ENCODE assay signal across 9 mouse cellular contexts in genomic region chr17:53568118-53568517, GRCm38 (mm10). TPM values are rescaled to one million over a fixed set of nuclear protein-coding genes. Genes with fewer than 3 reads are reported as not detected.
DNase-seq lines count a peak whose midpoint lies in the region; ATAC-seq and TF ChIP-seq lines count a peak whose summit lies in the region.
"Had no signal": no experiment of that assay in that cellular context is flagged by ENCODE, and none has a peak within 500 bp of the region (broad histone marks: within the 10 kb centered on the region; RNA-seq: fewer than 3 reads in every experiment).

No protein-coding gene starts in this region.

- H3K27me3 ChIP-seq in MEL (ENCODE audit: control insufficient read depth in 1 of 2, insufficient read depth in 2 of 2, low read length in 2 of 2): no peaks in the 10 kb centered on the region
- H3K27me3 ChIP-seq in forebrain, embryonic 15.5 days: no peaks in the 10 kb centered on the region

- TF ChIP-seq POLR2A in MEL (IDR thresholded peaks at IDR 0.05; ENCODE audit: control insufficient read depth in 1 of 2, insufficient read depth in 1 of 2, low read depth in 1 of 2, low read length in 2 of 2, poor library complexity in 1 of 2): peak in 1 of 2 experiments; percentile 47; a peak in 2 of 4 replicates

- intact Hi-C loops in heart, postnatal 36 days (cut with DNase I): loop anchor here (2.0 to 10.0 kb wide), 2 partner anchors 87 to 121 kb away; partner anchors contain the start of gene Sgo1

- 0% methylated on average over 15 of the region's 15 CpGs for WGBS in forebrain, embryonic 15.5 days

- no peak for TF ChIP-seq RAD21 in MEL (IDR thresholded peaks at IDR 0.05; ENCODE audit: low read depth, low read length)

- TF ChIP-seq CTCF in MEL (IDR thresholded peaks at IDR 0.05 in 2 of 3, conservative IDR thresholded peaks at IDR 0.05 in 1 of 3; ENCODE audit: control insufficient read depth in 1 of 3, insufficient read depth in 1 of 3, low read depth in 2 of 3, low read length in 3 of 3, poor library complexity in 1 of 3, severe bottlenecking in 1 of 3): no peak
- TF ChIP-seq CTCF in layer of hippocampus, adult 2 months (conservative IDR thresholded peaks at IDR 0.05): no peak

- peak; percentile 93 for DNase-seq in MEL (ENCODE audit: low read depth, low spot score)
- peak; percentile 91 for DNase-seq in cerebellum, adult 11-12 months
- DNase-seq in heart, postnatal 36 days: peak; percentile 82 to 84
- peak; percentile 53 to 66 for DNase-seq in layer of hippocampus, adult 2 months (ENCODE audit: low spot score in 2 of 2)
- DNase-seq in lung, postnatal 25 days (ENCODE audit: low spot score): peak; percentile 89
- peak; percentile 78 for DNase-seq in ovary, postnatal 36 days (ENCODE audit: low spot score)
- DNase-seq in thymus, postnatal 36 days: peak; percentile 87 to 93

- H3K4me2 ChIP-seq in forebrain, embryonic 15.5 days (replicated peaks): peak overlapping the region; percentile 91

- ATAC-seq in forebrain, embryonic 15.5 days (replicated peaks): peak; percentile 88

- peak overlapping the region; percentile 83 to 92 for H3K4me3 ChIP-seq in MEL (ENCODE audit: control insufficient read depth in 1 of 2, insufficient read depth in 1 of 2, low read depth in 2 of 2, low read length in 2 of 2)
- H3K4me3 ChIP-seq in forebrain, embryonic 15.5 days: peak overlapping the region; percentile 61
- H3K4me3 ChIP-seq in layer of hippocampus, adult 2 months: peak overlapping the region; percentile 66

- peak overlapping the region; percentile 85 for H3K27ac ChIP-seq in MEL (ENCODE audit: control insufficient read depth, low read depth, low read length)
- peak overlapping the region; percentile 93 for H3K27ac ChIP-seq in forebrain, embryonic 15.5 days (replicated peaks)
- H3K27ac ChIP-seq in layer of hippocampus, adult 2 months: peak overlapping the region; percentile 93

- peaks cover 0 to 8% of the 10 kb centered on the region in 2 experiments; a peak in 3 of 4 replicates for H3K4me1 ChIP-seq in MEL (ENCODE audit: control insufficient read depth in 1 of 2, insufficient read depth in 2 of 2, low read length in 2 of 2)
- H3K4me1 ChIP-seq in forebrain, embryonic 15.5 days: peaks cover 34% of the 10 kb centered on the region

- peak overlapping the region; percentile 98 for H3K9ac ChIP-seq in MEL (ENCODE audit: control insufficient read depth, low read depth, low read length, poor library complexity, severe bottlenecking)
- peak overlapping the region; percentile 68 for H3K9ac ChIP-seq in forebrain, embryonic 15.5 days (replicated peaks)

- H3K9me3 ChIP-seq in MEL (replicated peaks; ENCODE audit: insufficient read depth, low read length): no peaks in the 10 kb centered on the region
- H3K9me3 ChIP-seq in forebrain, embryonic 15.5 days: no peaks in the 10 kb centered on the region

- H3K79me2 ChIP-seq in MEL (ENCODE audit: control insufficient read depth, insufficient read depth, low read length, poor library complexity): peaks cover 39% of the 10 kb centered on the region

- TF ChIP-seq EP300 in MEL (IDR thresholded peaks at IDR 0.05; ENCODE audit: low read depth in 1 of 2, low read length in 2 of 2): no peak

- peaks cover 0 to 2% of the 10 kb centered on the region in 2 experiments; a peak in 1 of 4 replicates for H3K36me3 ChIP-seq in MEL (ENCODE audit: control insufficient read depth in 1 of 2, insufficient read depth in 2 of 2, low read length in 2 of 2)
- H3K36me3 ChIP-seq in forebrain, embryonic 15.5 days: no peaks in the 10 kb centered on the region

TF ChIP-seq in MEL, 35 proteins besides CTCF, POLR2A, EP300 and RAD21:
- no peak for TF ChIP-seq MAFK (IDR thresholded peaks at IDR 0.05; ENCODE audit: borderline replicate concordance, low read depth, low read length)
- no peak for TF ChIP-seq MAZ (IDR thresholded peaks at IDR 0.05; ENCODE audit: low read depth, low read length)
- no peak for TF ChIP-seq NELFE (IDR thresholded peaks at IDR 0.05; ENCODE audit: low read depth, low read length)
- no peak for TF ChIP-seq MEF2A (IDR thresholded peaks at IDR 0.05; ENCODE audit: extremely low read depth, insufficient replicate concordance, low read depth, low read length, poor library complexity, severe bottlenecking)
- TF ChIP-seq SMC3 (IDR thresholded peaks at IDR 0.05; ENCODE audit: low read depth, low read length): no peak
- no peak for TF ChIP-seq NRF1 (IDR thresholded peaks at IDR 0.05; ENCODE audit: insufficient read depth, low read depth, low read length, poor library complexity, severe bottlenecking)
- no peak; the same call in 1 of the 2 replicates for TF ChIP-seq TCF12 (IDR thresholded peaks at IDR 0.05; ENCODE audit: low read depth, low read length)
- no peak for TF ChIP-seq USF2 (IDR thresholded peaks at IDR 0.05; ENCODE audit: borderline replicate concordance in 1 of 2, insufficient read depth in 1 of 2, low read depth in 1 of 2, low read length in 2 of 2)
- no peak for TF ChIP-seq ZNF384 (IDR thresholded peaks at IDR 0.05; ENCODE audit: low read depth, low read length)
- TF ChIP-seq POLR2AphosphoS5 (IDR thresholded peaks at IDR 0.05; ENCODE audit: borderline replicate concordance, low read depth, low read length): no peak
- TF ChIP-seq HCFC1 (IDR thresholded peaks at IDR 0.05; ENCODE audit: low read depth, low read length): no peak
- TF ChIP-seq CHD1 (IDR thresholded peaks at IDR 0.05; ENCODE audit: low read depth, low read length): no peak
- peak; percentile 80 for TF ChIP-seq TBP (IDR thresholded peaks at IDR 0.05; ENCODE audit: low read depth, low read length)
- TF ChIP-seq MXI1 (IDR thresholded peaks at IDR 0.05; ENCODE audit: low read depth, low read length): peak; percentile 46; the same call in 1 of the 2 replicates
- TF ChIP-seq TAL1 (IDR thresholded peaks at IDR 0.05; ENCODE audit: low read length): no peak
- TF ChIP-seq JUND (IDR thresholded peaks at IDR 0.05; ENCODE audit: low read depth, low read length): no peak
- no peak; the same call in 1 of the 2 replicates for TF ChIP-seq ZMIZ1 (IDR thresholded peaks at IDR 0.05; ENCODE audit: low read depth, low read length)
- peak; percentile 84 for TF ChIP-seq SIN3A (IDR thresholded peaks at IDR 0.05; ENCODE audit: low read length)
- TF ChIP-seq KAT2A (conservative IDR thresholded peaks at IDR 0.05; ENCODE audit: low read depth, low read length): no peak
- TF ChIP-seq ETS1 (IDR thresholded peaks at IDR 0.05; ENCODE audit: low read depth, low read length): peak; percentile 64; the same call in 1 of the 2 replicates
- no peak for TF ChIP-seq E2F4 (IDR thresholded peaks at IDR 0.05; ENCODE audit: borderline replicate concordance, low read depth, low read length)
- TF ChIP-seq ZC3H11A (IDR thresholded peaks at IDR 0.05; ENCODE audit: low read depth, low read length): no peak
- TF ChIP-seq CHD2 (IDR thresholded peaks at IDR 0.05; ENCODE audit: low read length): no peak
- no peak for TF ChIP-seq MAX (IDR thresholded peaks at IDR 0.05; ENCODE audit: low read length)
- TF ChIP-seq MYC (IDR thresholded peaks at IDR 0.05; ENCODE audit: low read depth, low read length): no peak
- peak; percentile 30; the same call in 1 of the 2 replicates for TF ChIP-seq POLR2AphosphoS2 (IDR thresholded peaks at IDR 0.05; ENCODE audit: low read length)
- no peak for TF ChIP-seq ELF1 (IDR thresholded peaks at IDR 0.05; ENCODE audit: low read depth, low read length)
- no peak for TF ChIP-seq GATA1 (IDR thresholded peaks at IDR 0.05; ENCODE audit: low read depth, low read length)
- TF ChIP-seq RCOR1 (IDR thresholded peaks at IDR 0.05; ENCODE audit: low read depth, low read length): no peak
- TF ChIP-seq MYB (IDR thresholded peaks at IDR 0.05; ENCODE audit: low read depth, low read length): no peak
- TF ChIP-seq USF1 (IDR thresholded peaks at IDR 0.05; ENCODE audit: low read depth, low read length): no peak
- TF ChIP-seq UBTF (IDR thresholded peaks at IDR 0.05; ENCODE audit: borderline replicate concordance, insufficient read depth, low read depth, low read length): no peak
- no peak for TF ChIP-seq GABPA (IDR thresholded peaks at IDR 0.05; ENCODE audit: low read depth, low read length)
- TF ChIP-seq ZKSCAN1 (IDR thresholded peaks at IDR 0.05; ENCODE audit: low read depth, low read length): no peak
TF ChIP-seq in MEL: peak in this region for 5.

RNA-seq across cellular contexts. Expression of gene Kat2b, which starts 1.5 kb away (rescaled TPM):
- total RNA-seq in MEL (2012; rRNA removed): 6.2 and 6.4 TPM in 2 replicates
- 1 to 10 TPM in 1 of 2 experiments, not detected in 1; 7.4 TPM for polyA plus RNA-seq in MEL (2012; ENCODE audit: insufficient read depth in 1 of 2, insufficient read length in 2 of 2, low read depth in 1 of 2, low replicate concordance in 2 of 2, missing spikeins in 1 of 2)
- 6.3 and 6.5 TPM in 2 replicates for polyA plus RNA-seq in forebrain, embryonic 15.5 days (2015; fragmentation: Nextera tagmentation; extraction: Ambion mirVana)
- 10 to 100 TPM; 83.7 to 93.5 TPM for total RNA-seq in heart, postnatal 36 days (2021)
- total RNA-seq in layer of hippocampus, adult 2 months (2021): 10 to 100 TPM; 12.7 to 20.3 TPM

RNA-seq across cellular contexts. Expression of gene Pp2d1, which starts 28.9 kb away (rescaled TPM):
- 0.07 and 0.08 TPM in 2 replicates for total RNA-seq in MEL (2012; rRNA removed)
- under 1 TPM in 1 of 2 experiments, not detected in 1; 0.04 TPM for polyA plus RNA-seq in MEL (2012; ENCODE audit: insufficient read depth in 1 of 2, insufficient read length in 2 of 2, low read depth in 1 of 2, low replicate concordance in 2 of 2, missing spikeins in 1 of 2)
- polyA plus RNA-seq in forebrain, embryonic 15.5 days (2015; fragmentation: Nextera tagmentation; extraction: Ambion mirVana): 0.23 and 0.73 TPM in 2 replicates
- total RNA-seq in heart, postnatal 36 days (2021): not detected
- not detected for total RNA-seq in layer of hippocampus, adult 2 months (2021)
- total RNA-seq: left cerebral cortex, postnatal 36 days had no signal

Comparison
In these comparisons a context has a peak if more than half of its experiments do, and no peak if none do; other contexts are left out.
1. Peak in every context shown above with its lines: DNase-seq, ATAC-seq, H3K4me3 ChIP-seq and H3K27ac ChIP-seq.